Mouse (Mus musculus) olfactory bulb, adult 2 months (tissue): ENCODE results near the gene Epb41. TPM values are rescaled to one million over a fixed set of nuclear protein-coding genes. Genes with fewer than 3 reads are reported as not detected.
A peak's percentile ranks its signal among the peaks of the same experiment; 100 is the strongest.

ENCODE experiments used
- H3K27ac ChIP-seq: fragments of 200-500 bp; 2 replicates; pipeline ENCODE4 v1.5.1; 2012; ENCODE audit warnings: low read depth, low read length; ENCODE audit not compliant: insufficient read depth
- H3K4me1 ChIP-seq: fragments of 200-500 bp; 2 replicates; pipeline ENCODE4 v1.6.1; 2012; ENCODE audit warnings: low read length; ENCODE audit not compliant: control insufficient read depth, insufficient read depth
- H3K4me3 ChIP-seq: fragments of 200-500 bp; 2 replicates; pipeline ENCODE4 v1.5.1; 2012; ENCODE audit warnings: mild to moderate bottlenecking, low read depth, low read length, moderate library complexity; ENCODE audit not compliant: insufficient read depth
- CTCF ChIP-seq: fragments of 200-500 bp; IDR thresholded peaks from 2 replicates; pipeline ENCODE4 v1.5.1; 2012; ENCODE audit warnings: low read depth, mild to moderate bottlenecking, low read length, moderate library complexity; ENCODE audit not compliant: insufficient read depth
- POLR2A ChIP-seq: fragments of 200-500 bp; IDR thresholded peaks from 2 replicates; pipeline ENCODE4 v1.6.1; 2012; ENCODE audit warnings: mild to moderate bottlenecking, low read depth, low read length, moderate library complexity; ENCODE audit not compliant: insufficient read depth
- WGBS: fragments of 180-500 bp; shearing (Covaris S2); methylation state at CpG from one replicate; pipeline ENCODE4 v1.1.7; 2018; 5-methylcytosine and 5-hydroxymethylcytosine counted together
- polyA plus RNA-seq: library from polyadenylated mRNA; stranded (reverse); fragments of >200 nt; gene quantifications from 2 replicates; pipeline ENCODE4 v1.2.4, GENCODE M21; 2012; ENCODE audit warnings: low replicate concordance; ENCODE audit not compliant: missing spikeins, insufficient read depth, insufficient read length

Epb41 gene
- polyA plus RNA-seq, 1 experiment = 382 TPM

DNA sequence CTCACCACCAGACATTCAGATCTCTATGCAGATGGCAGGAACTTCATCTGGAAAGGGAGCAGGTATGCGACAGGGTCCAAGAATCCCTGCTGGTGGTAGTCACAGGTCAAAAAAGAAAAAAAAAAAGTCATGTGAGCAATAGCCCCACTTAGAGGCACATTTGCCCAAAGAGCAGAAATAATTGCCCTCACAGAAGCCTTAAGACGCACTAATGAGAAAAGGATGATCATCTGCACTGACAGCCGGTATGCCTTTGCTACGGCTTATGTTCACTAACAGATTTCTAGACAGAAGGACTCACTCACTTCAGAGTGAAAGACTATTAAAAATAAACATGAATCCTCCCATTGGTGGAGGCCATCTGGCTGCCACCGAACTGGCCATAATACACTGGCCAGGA is 24.4 kb upstream of the Epb41 start:
- no peak for TF ChIP-seq POLR2A
- TF ChIP-seq CTCF = no peak
- peaks cover 3% of the 10 kb centered on the region; the same call in 1 of the 2 replicates for H3K4me1 ChIP-seq
- H3K27ac ChIP-seq = no peak overlapping the region
- H3K4me3 ChIP-seq = no peak overlapping the region
- 88% methylated on average over 5 of the region's 5 CpGs for WGBS

DNA sequence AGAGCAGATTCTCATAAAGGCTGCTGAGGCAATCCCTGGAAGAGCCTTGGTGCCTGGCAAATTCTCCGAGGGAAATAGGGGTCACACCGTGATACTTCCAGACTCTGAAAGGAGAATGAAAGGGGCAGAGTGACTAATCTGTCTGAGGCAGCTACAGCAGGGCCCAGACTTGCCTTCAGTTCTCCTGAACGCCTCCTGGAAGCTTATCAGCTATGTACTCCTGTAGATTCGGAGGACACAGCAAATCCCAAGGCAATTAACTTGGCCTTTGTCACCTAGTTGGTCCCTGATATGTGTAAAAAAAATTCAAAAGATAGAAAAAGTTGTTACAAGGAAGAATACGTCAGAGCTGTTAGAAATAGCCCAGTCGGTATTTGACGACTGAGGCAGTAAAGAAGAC is 19.9 kb upstream of the Epb41 start:
- no peak for TF ChIP-seq CTCF
- TF ChIP-seq POLR2A = no peak
- peaks cover 6% of the 10 kb centered on the region for H3K4me1 ChIP-seq
- no peak overlapping the region for H3K27ac ChIP-seq
- H3K4me3 ChIP-seq = no peak overlapping the region
- 82% methylated on average over 7 of the region's 7 CpGs for WGBS

DNA sequence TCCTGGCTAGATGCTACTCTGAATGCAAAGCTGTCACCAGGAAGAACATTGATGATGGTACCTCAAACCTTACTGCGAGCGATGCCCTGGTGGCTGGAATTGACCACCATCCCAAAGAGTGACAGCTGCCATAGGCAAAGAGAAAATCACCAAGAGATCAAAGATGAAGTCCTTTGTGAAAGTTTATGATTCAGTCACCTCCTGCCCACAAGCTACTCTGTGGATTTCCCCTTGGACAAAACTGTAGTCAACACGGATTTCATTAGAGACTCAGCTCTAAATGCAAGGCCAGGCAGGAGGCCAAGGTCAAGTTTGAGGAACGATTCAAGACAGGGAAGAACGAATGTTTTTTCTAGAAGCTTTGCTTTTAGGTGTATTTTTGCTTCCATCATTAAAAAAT is 18.8 kb upstream of the Epb41 start:
- Histone ChIP-seq H3K27ac (no peak overlapping the region), H3K4me1 (peaks cover 6% of the 10 kb centered on the region), H3K4me3 (no peak overlapping the region)
- 74% methylated on average over 5 of the region's 5 CpGs for WGBS
- TF ChIP-seq POLR2A (no peak), CTCF (no peak)

DNA sequence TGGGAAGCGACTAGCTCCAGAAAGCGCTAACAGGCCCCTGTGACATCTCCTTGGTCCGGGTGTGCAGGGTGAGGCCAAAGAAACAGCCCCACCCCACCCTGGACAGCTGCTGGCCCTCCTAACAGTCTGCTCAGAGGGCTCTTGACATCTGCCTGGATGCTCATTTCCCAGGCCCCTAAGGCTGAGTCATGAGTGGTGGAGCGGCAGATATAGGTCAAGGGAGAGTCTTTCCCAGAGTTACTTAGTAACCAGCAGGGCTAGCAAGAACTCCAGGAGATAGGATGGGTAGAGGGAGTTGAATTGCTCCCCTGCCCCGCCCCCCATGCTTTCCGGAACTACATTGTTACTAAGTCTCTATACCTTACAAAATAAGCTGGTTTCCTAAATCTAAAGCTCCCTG is 18.0 kb upstream of the Epb41 start:
- WGBS = 83% methylated on average over 6 of the region's 6 CpGs
- TF ChIP-seq CTCF (no peak), POLR2A (no peak)
- H3K4me1 ChIP-seq = peaks cover 6% of the 10 kb centered on the region

DNA sequence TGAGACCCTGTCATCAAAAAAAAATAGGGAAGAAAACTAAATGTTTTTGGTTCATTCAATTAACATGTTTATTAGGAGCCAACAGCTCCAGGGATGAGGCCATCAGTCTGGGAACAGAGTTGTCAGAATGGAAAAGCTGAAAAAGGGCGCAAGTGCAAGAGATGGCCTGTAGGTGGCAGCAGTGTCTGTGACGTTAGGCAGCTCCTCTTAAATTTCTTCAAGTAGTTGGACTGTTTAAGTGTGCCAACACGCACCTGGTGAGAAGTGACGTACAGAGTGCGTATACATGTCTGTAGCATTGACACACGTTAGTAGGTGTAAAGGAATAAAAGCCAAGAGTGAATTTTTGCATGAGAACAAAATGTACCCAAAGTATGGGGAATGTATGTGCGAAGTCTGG is 13.8 kb upstream of the Epb41 start:
- peak; percentile 53; the same call in 1 of the 2 replicates for TF ChIP-seq CTCF
- no peak for TF ChIP-seq POLR2A
- H3K4me1 ChIP-seq = peaks cover 3% of the 10 kb centered on the region
- H3K27ac ChIP-seq = no peak overlapping the region
- no peak overlapping the region for H3K4me3 ChIP-seq
- 15% methylated on average over 7 of the region's 7 CpGs for WGBS

More for the DNA sequence above, 18.0 kb upstream of the Epb41 start:
- H3K4me3 ChIP-seq = no peak overlapping the region
- H3K27ac ChIP-seq = no peak overlapping the region

DNA sequence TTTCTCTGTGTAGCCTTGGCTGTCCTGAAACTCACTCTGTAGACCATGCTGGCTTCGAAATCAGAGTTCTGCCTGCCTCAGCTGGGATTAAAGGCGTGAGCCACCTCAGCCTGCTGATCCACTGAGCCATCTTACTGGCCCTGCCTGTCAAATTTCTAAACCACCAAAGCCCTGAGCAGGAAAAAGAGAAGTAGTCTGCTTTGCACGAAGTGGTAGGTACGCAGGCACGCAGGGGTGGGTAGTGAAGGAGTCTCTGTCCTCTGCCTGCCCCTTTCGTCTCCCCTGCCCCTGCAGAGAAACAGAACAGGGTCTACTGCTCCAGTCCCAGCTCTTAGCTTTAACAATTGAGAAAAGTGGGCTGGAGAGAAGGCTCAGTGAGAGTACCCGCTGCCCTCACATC is 10.0 kb upstream of the Epb41 start:
- no peaks in the 10 kb centered on the region for H3K4me1 ChIP-seq
- no peak overlapping the region for H3K27ac ChIP-seq
- WGBS = 90% methylated on average over 7 of the region's 7 CpGs
- TF ChIP-seq CTCF (no peak), POLR2A (no peak)
- H3K4me3 ChIP-seq = no peak overlapping the region

DNA sequence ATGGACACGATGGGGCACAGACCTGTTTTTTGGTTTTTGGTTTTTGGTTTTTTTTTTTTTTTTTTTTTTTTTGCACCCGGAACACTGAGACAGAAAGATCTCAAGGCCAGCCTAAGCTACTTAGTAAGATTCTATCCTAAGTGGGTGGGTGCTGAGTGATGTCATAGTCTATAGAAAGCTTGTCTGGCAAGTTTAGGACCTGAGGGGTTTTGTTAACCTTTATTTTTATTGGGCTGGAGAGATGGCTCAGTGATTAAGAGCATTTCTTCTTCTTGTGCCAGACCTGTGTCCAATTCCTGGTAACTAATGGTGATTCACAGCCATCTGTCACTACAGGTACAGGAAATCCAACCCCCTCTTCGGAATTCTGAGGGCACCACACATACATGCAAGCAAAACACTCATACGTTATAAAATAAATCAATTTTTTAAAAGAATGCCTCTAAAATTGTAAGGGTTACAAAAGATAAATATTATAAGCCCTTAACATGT is 5.4 kb upstream of the Epb41 start:
- Histone ChIP-seq H3K4me3 (no peak overlapping the region), H3K4me1 (peaks cover 9% of the 10 kb centered on the region), H3K27ac (no peak overlapping the region)
- 75% methylated on average over 4 of the region's 4 CpGs for WGBS
- TF ChIP-seq POLR2A (no peak), CTCF (no peak)

DNA sequence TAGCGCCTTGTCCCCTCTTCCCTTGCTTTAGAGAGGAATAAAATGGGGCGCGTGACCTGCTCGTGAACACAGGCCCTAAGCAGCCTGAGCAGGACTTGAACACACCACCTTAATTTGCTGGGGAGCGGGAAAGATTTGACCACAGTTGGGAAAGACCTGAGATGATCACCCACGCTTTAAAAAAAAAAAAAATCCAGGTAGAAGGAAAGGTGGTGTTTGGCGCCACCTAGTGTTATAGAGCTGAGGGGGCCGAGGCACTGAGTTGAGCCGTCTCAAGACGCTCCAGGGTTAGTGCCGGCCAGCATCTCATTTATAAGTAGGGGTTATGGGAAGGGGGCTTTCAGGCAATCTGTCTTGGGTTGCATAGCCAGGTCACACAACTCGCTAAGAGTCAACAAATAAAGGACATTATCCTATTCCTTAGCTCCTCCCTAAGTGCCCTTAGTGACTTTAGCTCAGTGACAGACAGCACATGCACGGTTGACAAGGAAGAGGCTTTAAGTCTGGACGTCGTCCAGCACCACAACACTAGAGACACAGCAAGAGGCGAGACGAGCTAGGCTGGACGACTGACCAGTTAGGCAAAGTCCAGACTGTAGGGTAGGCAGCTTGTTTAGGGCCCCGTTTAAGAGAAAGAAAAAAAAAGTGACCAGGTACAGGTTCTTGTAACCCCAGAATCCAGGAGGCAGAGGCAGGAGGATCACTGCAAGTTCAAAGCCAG is 4.6 kb upstream of the Epb41 start:
- 13% methylated on average over 19 of the region's 19 CpGs for WGBS
- Histone ChIP-seq H3K4me1 (peaks cover 16% of the 10 kb centered on the region), H3K4me3 (no peak overlapping the region), H3K27ac (no peak overlapping the region)
- TF ChIP-seq POLR2A (no peak), CTCF (peak; percentile 60)

DNA sequence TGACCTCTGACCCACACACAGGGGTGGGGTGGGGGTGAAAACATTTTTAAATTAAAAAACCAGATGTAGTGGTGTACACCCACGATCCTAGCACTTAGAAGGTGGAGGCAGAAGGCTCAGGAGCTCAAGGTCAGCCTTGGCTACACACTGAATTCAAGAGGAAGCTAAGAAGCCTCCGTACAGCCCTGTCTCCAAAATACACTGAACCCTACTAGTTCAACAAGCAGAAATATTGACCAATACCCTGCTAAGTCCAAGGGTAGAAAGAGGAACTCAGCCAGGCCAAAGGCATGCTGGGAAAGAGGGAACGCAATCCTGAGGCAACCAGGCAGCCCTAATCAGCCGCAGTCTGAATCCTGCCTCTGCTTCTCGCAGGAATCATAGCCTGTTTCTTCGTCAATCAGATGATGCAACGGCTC is 3.2 kb upstream of the Epb41 start:
- TF ChIP-seq CTCF (no peak), POLR2A (no peak)
- WGBS = 79% methylated on average over 7 of the region's 7 CpGs
- no peak overlapping the region for H3K4me3 ChIP-seq
- H3K27ac ChIP-seq = no peak overlapping the region
- peaks cover 23% of the 10 kb centered on the region for H3K4me1 ChIP-seq
